Mouse (Mus musculus): Measurements from ENCODE around the gene Olfr134. TPM values are rescaled to one million over a fixed set of nuclear protein-coding genes. Genes with fewer than 3 reads are reported as not detected.
"Not testable (repeated sequence)": the region's sequence is repeated elsewhere in the genome, so short reads cannot be mapped to it uniquely, and the experiment has no call there.

Olfr134 gene
- not detected in 2 replicates for polyA plus RNA-seq (2014; fragmentation: Nextera tagmentation; extraction: Ambion mirVana)

GRCm38 (mm10) chr17:38171088-38171487, at the start of gene Olfr134:
TSS of gene Olfr134 (plus strand) at chr17:38171388.
- Histone ChIP-seq H3K9ac (replicated peaks; ENCODE audit: low read depth, low read length) (no peak within 1 kb of the TSS), H3K36me3 (ENCODE audit: control insufficient read depth, insufficient read depth, low read length) (no peaks in the 10 kb centered on the region), H3K9me3 (ENCODE audit: control insufficient read depth, low read depth, low read length) (no peaks in the 10 kb centered on the region), H3K4me3 (ENCODE audit: low read depth, low read length) (no peak within 1 kb of the TSS), H3K4me2 (replicated peaks; ENCODE audit: low read depth, low read length) (no peak within 1 kb of the TSS), H3K27ac (ENCODE audit: low read length) (no peak within 1 kb of the TSS), H3K4me1 (ENCODE audit: control insufficient read depth, insufficient read depth, low read length) (no peaks in the 10 kb centered on the region), H3K27me3 (ENCODE audit: control insufficient read depth, insufficient read depth, low read length) (no peaks in the 10 kb centered on the region)
- WGBS: 80% methylated on average over 3 of the region's 3 CpGs
- no peak for ATAC-seq (ENCODE audit: insufficient number of reproducible peaks, insufficient read depth, low FRiP score, low read depth)

DNA sequence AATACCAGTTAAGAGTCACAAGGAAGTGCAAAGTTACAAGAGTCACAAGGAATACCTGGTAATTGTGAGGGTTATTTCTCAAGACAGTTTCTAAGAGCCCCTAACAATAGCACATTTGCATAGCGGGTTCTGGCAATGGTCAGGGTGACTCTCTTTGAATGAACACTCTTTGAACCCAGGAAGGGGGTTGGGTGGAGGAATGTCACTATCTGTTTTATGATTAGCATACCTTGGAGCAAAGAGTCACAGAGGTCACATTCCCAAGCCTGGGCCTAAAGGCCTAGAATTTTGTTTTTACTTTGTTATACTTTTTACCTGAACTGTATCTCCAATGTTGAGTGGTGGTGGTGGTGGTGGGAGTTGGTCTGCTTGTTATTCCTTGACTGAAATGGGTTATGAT, 47.0 kb upstream of the Olfr134 start:
- ATAC-seq (ENCODE audit: insufficient number of reproducible peaks, insufficient read depth, low FRiP score, low read depth); H3K9me3 ChIP-seq (ENCODE audit: control insufficient read depth, low read depth, low read length); H3K4me3 ChIP-seq (ENCODE audit: low read depth, low read length); H3K27me3 ChIP-seq (ENCODE audit: control insufficient read depth, insufficient read depth, low read length); H3K4me2 ChIP-seq (replicated peaks; ENCODE audit: low read depth, low read length); H3K9ac ChIP-seq (replicated peaks; ENCODE audit: low read depth, low read length); H3K36me3 ChIP-seq (ENCODE audit: control insufficient read depth, insufficient read depth, low read length); H3K4me1 ChIP-seq (ENCODE audit: control insufficient read depth, insufficient read depth, low read length); H3K27ac ChIP-seq (ENCODE audit: low read length): not testable (repeated sequence)
- 69% methylated on average over 1 of the region's 1 CpGs for whole genome bisulfite sequencing

GRCm38 (mm10) chr17:38125371-38125770, 45.8 kb upstream of the Olfr134 start:
- not testable (repeated sequence) for H3K27ac ChIP-seq (ENCODE audit: low read length); H3K4me3 ChIP-seq (ENCODE audit: low read depth, low read length); ATAC-seq (ENCODE audit: insufficient number of reproducible peaks, insufficient read depth, low FRiP score, low read depth); H3K4me1 ChIP-seq (ENCODE audit: control insufficient read depth, insufficient read depth, low read length); H3K27me3 ChIP-seq (ENCODE audit: control insufficient read depth, insufficient read depth, low read length); H3K9me3 ChIP-seq (ENCODE audit: control insufficient read depth, low read depth, low read length); H3K9ac ChIP-seq (replicated peaks; ENCODE audit: low read depth, low read length); H3K4me2 ChIP-seq (replicated peaks; ENCODE audit: low read depth, low read length); H3K36me3 ChIP-seq (ENCODE audit: control insufficient read depth, insufficient read depth, low read length)
- 70% methylated on average over 3 of the region's 3 CpGs for WGBS

GRCm38 (mm10) chr17:38134426-38134825, 36.8 kb upstream of the Olfr134 start, which contains the start of gene Olfr132:
TSS of gene Olfr132 (minus strand) at chr17:38134526.
- H3K27me3 ChIP-seq (ENCODE audit: control insufficient read depth, insufficient read depth, low read length): no peaks in the 10 kb centered on the region
- H3K9ac ChIP-seq (replicated peaks; ENCODE audit: low read depth, low read length): no peak within 1 kb of the TSS
- 42% methylated on average over 1 of the region's 1 CpGs for WGBS
- ATAC-seq (ENCODE audit: insufficient number of reproducible peaks, insufficient read depth, low FRiP score, low read depth): no peak
- H3K36me3 ChIP-seq (ENCODE audit: control insufficient read depth, insufficient read depth, low read length): no peaks in the 10 kb centered on the region
- no peak within 1 kb of the TSS for H3K27ac ChIP-seq (ENCODE audit: low read length)
- no peaks in the 10 kb centered on the region for H3K9me3 ChIP-seq (ENCODE audit: control insufficient read depth, low read depth, low read length)
- no peak within 1 kb of the TSS for H3K4me3 ChIP-seq (ENCODE audit: low read depth, low read length)
- H3K4me2 ChIP-seq (replicated peaks; ENCODE audit: low read depth, low read length): no peak within 1 kb of the TSS
- no peaks in the 10 kb centered on the region for H3K4me1 ChIP-seq (ENCODE audit: control insufficient read depth, insufficient read depth, low read length)

DNA sequence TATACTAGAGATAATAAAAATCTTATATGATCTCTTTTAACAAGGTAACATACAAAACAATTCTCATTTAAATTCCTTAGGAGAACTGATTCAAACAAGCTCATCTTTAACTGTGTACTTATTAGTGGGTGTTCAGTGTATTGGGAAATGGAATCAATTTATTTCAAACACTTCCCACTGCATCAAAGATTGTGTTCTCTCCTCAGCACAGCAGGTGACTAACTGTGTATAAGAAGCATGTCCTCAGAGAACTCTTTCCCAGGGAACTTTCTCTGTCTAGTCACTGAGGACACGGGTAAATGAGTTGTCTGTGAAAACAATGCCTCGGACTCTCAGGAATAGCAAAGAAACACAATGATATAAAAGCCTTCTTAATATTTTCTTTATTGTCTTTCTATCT, 26.2 kb upstream of the Olfr134 start, which contains the start of gene Olfr133:
Gene Olfr133 (plus strand): TSS at position 301 of the 400 bp plus-strand sequence.
- H3K9me3 ChIP-seq (ENCODE audit: control insufficient read depth, low read depth, low read length): no peaks in the 10 kb centered on the region
- H3K36me3 ChIP-seq (ENCODE audit: control insufficient read depth, insufficient read depth, low read length): no peaks in the 10 kb centered on the region
- no peaks in the 10 kb centered on the region for H3K27me3 ChIP-seq (ENCODE audit: control insufficient read depth, insufficient read depth, low read length)
- H3K27ac ChIP-seq (ENCODE audit: low read length): no peak within 1 kb of the TSS
- no peak for ATAC-seq (ENCODE audit: insufficient number of reproducible peaks, insufficient read depth, low FRiP score, low read depth)
- no peaks in the 10 kb centered on the region for H3K4me1 ChIP-seq (ENCODE audit: control insufficient read depth, insufficient read depth, low read length)
- H3K4me2 ChIP-seq (replicated peaks; ENCODE audit: low read depth, low read length): no peak within 1 kb of the TSS
- WGBS: 76% methylated on average over 2 of the region's 2 CpGs
- H3K4me3 ChIP-seq (ENCODE audit: low read depth, low read length): no peak within 1 kb of the TSS
- H3K9ac ChIP-seq (replicated peaks; ENCODE audit: low read depth, low read length): no peak within 1 kb of the TSS

DNA sequence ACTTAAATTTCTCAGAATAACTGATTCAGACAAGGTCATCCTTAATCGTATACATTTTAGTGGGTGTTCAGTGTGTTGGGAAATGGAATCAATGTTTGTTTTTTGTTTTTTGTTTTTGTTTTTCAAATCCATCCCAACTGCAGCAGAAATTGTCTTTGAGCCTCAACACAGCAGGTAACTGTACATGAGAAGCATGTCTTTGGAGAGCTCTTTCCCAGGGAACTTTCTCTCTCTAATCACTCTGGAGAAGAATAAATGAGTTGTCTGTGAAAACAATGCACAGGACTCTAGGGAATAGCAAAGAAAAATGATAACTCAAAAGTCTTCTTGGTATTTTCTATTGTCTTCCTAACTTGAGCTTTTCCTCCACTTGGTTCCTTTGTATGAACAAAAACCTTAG, 32.8 kb downstream of the Olfr134 start, which contains the start of gene Olfr135:
Gene Olfr135 (plus strand): TSS at position 301 of the 400 bp plus-strand sequence.
- H3K4me3 ChIP-seq (ENCODE audit: low read depth, low read length): no peak within 1 kb of the TSS

More for the DNA sequence above, 32.8 kb downstream of the Olfr134 start, which contains the start of gene Olfr135:
- Histone ChIP-seq H3K27ac (ENCODE audit: low read length) (no peak within 1 kb of the TSS), H3K9ac (replicated peaks; ENCODE audit: low read depth, low read length) (no peak within 1 kb of the TSS), H3K9me3 (ENCODE audit: control insufficient read depth, low read depth, low read length) (no peaks in the 10 kb centered on the region), H3K27me3 (ENCODE audit: control insufficient read depth, insufficient read depth, low read length) (no peaks in the 10 kb centered on the region), H3K4me2 (replicated peaks; ENCODE audit: low read depth, low read length) (no peak within 1 kb of the TSS), H3K36me3 (ENCODE audit: control insufficient read depth, insufficient read depth, low read length) (no peaks in the 10 kb centered on the region), H3K4me1 (ENCODE audit: control insufficient read depth, insufficient read depth, low read length) (no peaks in the 10 kb centered on the region)
- ATAC-seq (ENCODE audit: insufficient number of reproducible peaks, insufficient read depth, low FRiP score, low read depth): no peak
- WGBS: 86% methylated on average over 1 of the region's 1 CpGs

Other genes with a start within 250 kb of the Olfr134 start
- not detected in 2 replicates for gene Olfr761, start 218.3 kb upstream of the Olfr134 start, polyA plus RNA-seq (2014; fragmentation: Nextera tagmentation; extraction: Ambion mirVana)
- gene Olfr129, start 111.3 kb upstream of the Olfr134 start, polyA plus RNA-seq (2014; fragmentation: Nextera tagmentation; extraction: Ambion mirVana): not detected in 2 replicates
- gene Olfr130, start 107.5 kb upstream of the Olfr134 start, polyA plus RNA-seq (2014; fragmentation: Nextera tagmentation; extraction: Ambion mirVana): not detected in 2 replicates
- not detected in 2 replicates for gene Olfr131, start 82.7 kb upstream of the Olfr134 start, polyA plus RNA-seq (2014; fragmentation: Nextera tagmentation; extraction: Ambion mirVana)
- not detected in 2 replicates for gene Olfr132, start 36.9 kb upstream of the Olfr134 start, polyA plus RNA-seq (2014; fragmentation: Nextera tagmentation; extraction: Ambion mirVana)
- gene Olfr133, start 26.1 kb upstream of the Olfr134 start, polyA plus RNA-seq (2014; fragmentation: Nextera tagmentation; extraction: Ambion mirVana): not detected in 2 replicates
- not detected in 2 replicates for gene Olfr135, start 32.9 kb downstream of the Olfr134 start, polyA plus RNA-seq (2014; fragmentation: Nextera tagmentation; extraction: Ambion mirVana)
- gene Olfr138, start 89.6 kb downstream of the Olfr134 start, polyA plus RNA-seq (2014; fragmentation: Nextera tagmentation; extraction: Ambion mirVana): not detected in 2 replicates
- gene Olfr137, start 136.2 kb downstream of the Olfr134 start, polyA plus RNA-seq (2014; fragmentation: Nextera tagmentation; extraction: Ambion mirVana): not detected in 2 replicates
- not detected in 2 replicates for gene Olfr136, start 158.4 kb downstream of the Olfr134 start, polyA plus RNA-seq (2014; fragmentation: Nextera tagmentation; extraction: Ambion mirVana)
- not detected in 2 replicates for gene Esp36, start 248.8 kb downstream of the Olfr134 start, polyA plus RNA-seq (2014; fragmentation: Nextera tagmentation; extraction: Ambion mirVana)

All from stomach, embryonic 14.5 days (tissue).